Mouse (Mus musculus): ENCODE measurements around the gene Mospd3. TPM values are rescaled to one million over a fixed set of nuclear protein-coding genes. Genes with fewer than 3 reads are reported as not detected.

Mospd3 gene
- polyA plus RNA-seq (2015; fragmentation: Nextera tagmentation; extraction: Ambion mirVana) = 46.3 and 47.3 TPM in 2 replicates

DNA sequence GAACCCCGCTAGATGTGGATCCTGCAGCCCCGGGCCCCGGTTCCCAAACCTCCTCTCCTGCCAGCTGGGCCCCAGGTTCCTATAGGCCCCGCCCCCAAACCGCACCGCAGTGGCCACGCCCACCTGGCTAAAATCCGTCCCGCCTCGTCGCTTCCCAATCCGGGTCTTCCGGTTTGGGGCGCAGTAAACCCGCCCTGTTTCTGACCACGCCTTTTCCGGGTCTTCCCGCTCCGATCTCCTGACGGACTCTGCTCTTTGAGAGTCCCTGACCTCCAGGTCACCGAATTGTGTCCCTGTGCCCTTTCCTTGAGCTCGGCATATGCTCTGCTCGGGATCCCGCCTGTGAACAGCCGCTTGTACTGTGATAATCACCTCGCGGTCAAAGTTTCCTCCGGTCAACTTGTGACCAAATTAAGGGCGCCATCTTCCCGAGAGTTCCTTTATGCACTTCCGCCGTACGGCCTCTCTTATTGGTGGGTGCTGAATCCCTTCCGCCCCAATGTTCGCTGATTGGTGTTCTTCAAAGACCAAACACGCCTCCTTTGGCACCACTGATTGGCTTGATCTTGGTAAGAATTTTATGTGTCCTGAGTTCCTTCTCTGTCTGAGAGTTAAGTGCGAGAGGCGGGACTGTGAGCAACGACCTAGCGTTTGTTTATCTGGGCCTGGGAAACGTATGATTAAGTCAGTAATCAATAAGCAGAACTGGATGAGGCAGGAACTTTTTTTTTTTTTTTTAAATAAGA lies at the start of gene Mospd3:
TSS of gene Mospd3 (minus strand) at position 440 of the 746 bp plus-strand sequence.
- H3K4me1 ChIP-seq = peaks cover 30% of the 10 kb centered on the region

DNA sequence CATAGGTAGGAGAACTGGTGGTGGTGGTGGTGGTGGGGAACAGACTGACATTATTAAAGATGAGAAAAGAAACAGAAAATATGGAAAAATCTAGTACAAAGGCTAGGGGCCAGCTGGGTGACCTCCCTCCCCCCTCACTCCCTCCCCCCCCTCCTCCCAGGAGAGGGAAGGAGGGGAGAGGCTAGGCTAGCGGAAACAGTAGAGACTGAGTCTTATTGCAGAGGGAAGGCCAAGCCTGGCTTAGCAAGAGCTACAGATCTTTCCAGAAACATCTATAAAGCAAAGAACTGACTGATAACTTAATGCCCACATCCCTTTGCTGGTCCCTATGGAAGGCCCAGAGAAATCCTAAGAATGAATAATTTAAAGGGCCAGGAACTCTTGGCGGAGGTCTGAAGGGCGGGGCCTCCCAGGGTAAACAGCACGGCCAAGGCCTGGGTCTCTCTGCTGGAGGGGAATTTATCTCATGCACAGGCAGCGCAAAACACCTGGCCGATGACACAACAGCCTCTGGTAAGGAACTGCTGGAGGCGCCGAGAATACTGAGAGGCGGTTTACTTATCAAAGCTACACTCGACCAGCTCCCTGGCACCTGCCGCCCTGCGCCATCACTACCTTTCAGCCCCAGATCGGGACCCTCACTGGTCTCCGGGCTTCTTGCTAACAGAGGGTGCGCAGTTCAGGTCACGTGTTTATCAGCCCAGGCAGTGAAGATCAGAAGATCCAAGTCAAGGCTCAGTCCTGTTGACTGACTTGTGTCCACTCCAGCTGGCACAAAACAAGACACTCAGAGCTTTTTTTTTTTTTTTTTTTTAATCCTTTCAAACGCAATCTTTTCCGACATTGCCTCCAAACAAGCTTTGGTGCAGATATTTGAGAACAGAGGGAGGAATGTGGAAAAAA lies 49.1 kb upstream of the Mospd3 start:
- Histone ChIP-seq H3K9me3 (no peaks in the 10 kb centered on the region), H3K4me3 (no peak overlapping the region), H3K4me2 (replicated peaks) (no peak overlapping the region), H3K27ac (replicated peaks) (no peak overlapping the region), H3K36me3 (peaks cover 23% of the 10 kb centered on the region; the same call in 1 of the 2 replicates), H3K9ac (replicated peaks) (no peak overlapping the region; the same call in 1 of the 2 replicates), H3K27me3 (peaks cover 16% of the 10 kb centered on the region), H3K4me1 (peaks cover 12% of the 10 kb centered on the region)
- no peak for ATAC-seq (replicated peaks)
- 19% methylated on average over 18 of the region's 18 CpGs for WGBS

More for the DNA sequence above, at the start of gene Mospd3:
- Histone ChIP-seq H3K9me3 (no peaks in the 10 kb centered on the region), H3K27me3 (no peaks in the 10 kb centered on the region), H3K27ac (replicated peaks) (peak within 1 kb of the TSS; percentile 70), H3K4me3 (peak within 1 kb of the TSS; percentile 51), H3K9ac (replicated peaks) (peak within 1 kb of the TSS; percentile 89), H3K4me2 (replicated peaks) (peak within 1 kb of the TSS; percentile 99), H3K36me3 (no peaks in the 10 kb centered on the region)
- ATAC-seq (replicated peaks) = peak; percentile 96
- WGBS = under 1% methylated on average over 41 of the region's 41 CpGs

DNA sequence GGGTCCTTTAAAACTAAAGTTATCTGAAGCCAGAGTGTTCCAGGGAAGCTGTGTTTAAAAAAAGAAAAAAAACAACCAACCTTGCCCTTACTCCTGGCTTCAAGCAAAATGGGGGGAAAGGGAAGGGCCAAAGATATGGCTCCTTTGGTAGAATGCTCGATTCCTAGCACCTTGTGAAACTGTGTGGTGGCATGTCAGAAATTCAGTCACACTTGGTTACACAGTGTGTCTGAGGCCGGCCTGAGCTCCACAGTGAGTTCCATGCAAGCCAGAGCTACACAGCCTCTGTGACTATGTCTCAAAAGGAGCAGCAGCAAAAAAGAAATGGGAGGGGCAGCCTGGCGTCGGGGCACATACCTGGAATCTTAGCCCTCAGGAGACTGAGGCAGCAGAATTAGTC lies 48.4 kb upstream of the Mospd3 start:
- WGBS = 35% methylated on average over 4 of the region's 4 CpGs
- peaks cover 21% of the 10 kb centered on the region; the same call in 1 of the 2 replicates for H3K36me3 ChIP-seq
- no peak overlapping the region for H3K27ac ChIP-seq (replicated peaks)
- no peak overlapping the region for H3K4me3 ChIP-seq
- H3K4me2 ChIP-seq (replicated peaks) = no peak overlapping the region
- no peaks in the 10 kb centered on the region for H3K9me3 ChIP-seq
- no peak overlapping the region for H3K9ac ChIP-seq (replicated peaks)
- H3K27me3 ChIP-seq = peaks cover 22% of the 10 kb centered on the region
- no peak for ATAC-seq (replicated peaks)
- peaks cover 13% of the 10 kb centered on the region for H3K4me1 ChIP-seq

DNA sequence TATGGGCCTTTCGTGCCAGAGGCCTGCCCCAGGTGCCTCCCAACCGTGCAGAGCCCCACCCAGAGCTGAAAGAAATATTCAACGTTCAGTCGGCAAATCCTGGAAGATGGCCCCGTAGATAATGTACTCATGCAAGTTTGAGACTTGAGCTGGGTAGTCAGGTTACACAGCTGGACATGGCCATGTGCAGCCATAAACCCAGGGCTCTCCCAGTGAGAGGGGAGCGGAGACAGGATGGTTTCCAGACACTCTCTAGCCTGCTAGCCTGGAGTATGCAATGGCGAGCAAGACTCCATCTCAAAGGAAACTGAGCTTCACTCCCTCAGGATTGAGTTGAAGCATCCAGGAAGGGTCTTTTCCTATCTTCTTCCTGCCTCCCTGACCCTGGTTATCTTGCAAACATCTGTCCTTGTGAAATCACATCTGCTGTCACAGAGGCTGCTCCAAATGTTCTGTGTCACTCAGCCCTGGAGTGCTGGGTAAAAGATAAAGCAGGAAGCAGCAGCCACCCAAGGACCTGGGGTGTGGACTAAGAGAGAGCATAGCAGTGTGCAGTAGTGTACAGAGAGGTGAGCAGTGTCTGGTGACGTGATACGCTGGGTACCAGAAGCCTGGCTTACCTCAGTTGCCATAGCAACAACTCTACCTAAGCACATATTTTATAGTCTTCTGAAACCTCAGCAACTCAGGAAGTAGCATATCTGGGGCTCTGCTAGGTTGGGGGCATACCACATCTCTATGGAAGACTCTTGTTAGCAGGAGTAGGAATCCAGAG lies 47.2 kb upstream of the Mospd3 start:
- WGBS = 75% methylated on average over 9 of the region's 9 CpGs
- peaks cover 13% of the 10 kb centered on the region for H3K4me1 ChIP-seq
- H3K4me3 ChIP-seq = no peak overlapping the region
- H3K27ac ChIP-seq (replicated peaks) = no peak overlapping the region
- H3K9me3 ChIP-seq = no peaks in the 10 kb centered on the region
- peak; percentile 59 for ATAC-seq (replicated peaks)
- peaks cover 12% of the 10 kb centered on the region; the same call in 1 of the 2 replicates for H3K36me3 ChIP-seq
- no peak overlapping the region for H3K4me2 ChIP-seq (replicated peaks)
- no peak overlapping the region for H3K9ac ChIP-seq (replicated peaks)
- H3K27me3 ChIP-seq = peaks cover 30% of the 10 kb centered on the region

DNA sequence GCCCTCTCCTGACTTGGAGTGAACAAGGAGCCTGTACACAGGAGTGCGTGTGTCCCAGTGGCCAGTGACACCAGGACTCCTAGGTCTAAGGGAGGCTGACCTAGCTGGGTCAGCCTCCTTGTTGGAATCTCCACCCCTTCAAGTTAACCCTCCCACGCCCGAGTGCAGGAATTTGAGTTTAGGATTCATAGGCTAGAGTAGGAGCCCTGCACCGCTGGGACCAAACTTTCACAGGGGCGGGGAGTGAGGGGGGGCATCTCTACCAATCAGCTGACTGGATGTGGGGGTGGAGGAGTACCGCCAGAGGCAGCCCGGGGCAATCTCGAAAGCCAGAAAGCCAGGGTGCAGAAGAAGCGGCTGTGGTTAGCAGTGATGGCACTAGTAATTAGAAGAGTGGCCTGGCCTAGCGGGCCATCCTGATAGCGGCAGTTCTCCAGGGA lies 44.8 kb upstream of the Mospd3 start, which contains the start of gene Irs3:
TSS of gene Irs3 (minus strand) at position 63 of the 440 bp plus-strand sequence.
- peaks cover 30% of the 10 kb centered on the region for H3K27me3 ChIP-seq
- H3K9ac ChIP-seq (replicated peaks) = no peak within 1 kb of the TSS
- peak within 1 kb of the TSS; percentile 40 for H3K4me2 ChIP-seq (replicated peaks)
- ATAC-seq (replicated peaks) = no peak
- H3K9me3 ChIP-seq = no peaks in the 10 kb centered on the region
- no peak within 1 kb of the TSS for H3K27ac ChIP-seq (replicated peaks)
- H3K4me1 ChIP-seq = peaks cover 13% of the 10 kb centered on the region
- peaks cover 12% of the 10 kb centered on the region for H3K36me3 ChIP-seq
- H3K4me3 ChIP-seq = peak within 1 kb of the TSS; percentile 28
- WGBS = 19% methylated on average over 11 of the region's 11 CpGs

DNA sequence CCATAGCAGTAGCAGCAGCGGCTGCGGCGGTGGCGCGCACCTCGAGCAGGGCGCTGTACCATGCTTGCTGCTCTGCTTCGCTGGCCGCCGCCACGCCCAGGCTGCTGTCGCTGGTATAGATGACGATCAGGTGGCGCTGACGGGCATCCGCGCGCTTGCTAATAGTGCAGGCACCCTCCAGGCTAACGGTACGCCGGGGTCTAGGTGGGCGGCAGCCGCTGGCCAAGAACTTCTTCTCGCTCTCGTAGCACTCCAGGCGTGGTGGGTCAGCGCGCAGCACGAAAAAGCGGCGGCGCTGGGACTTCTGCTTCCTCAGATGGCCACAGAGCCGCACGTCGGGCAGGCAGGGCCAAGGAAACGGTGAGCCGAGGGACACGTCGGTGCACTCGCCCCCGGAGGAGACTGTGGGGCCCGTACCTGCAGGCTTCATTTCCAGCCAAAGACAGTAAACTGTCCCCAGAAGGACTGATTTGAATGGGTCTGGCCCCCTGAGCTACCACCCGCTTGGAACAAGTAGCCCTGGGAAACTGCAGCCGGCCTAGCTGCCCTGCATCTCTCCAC lies 44.3 kb upstream of the Mospd3 start:
- WGBS = 3% methylated on average over 44 of the region's 44 CpGs

DNA sequence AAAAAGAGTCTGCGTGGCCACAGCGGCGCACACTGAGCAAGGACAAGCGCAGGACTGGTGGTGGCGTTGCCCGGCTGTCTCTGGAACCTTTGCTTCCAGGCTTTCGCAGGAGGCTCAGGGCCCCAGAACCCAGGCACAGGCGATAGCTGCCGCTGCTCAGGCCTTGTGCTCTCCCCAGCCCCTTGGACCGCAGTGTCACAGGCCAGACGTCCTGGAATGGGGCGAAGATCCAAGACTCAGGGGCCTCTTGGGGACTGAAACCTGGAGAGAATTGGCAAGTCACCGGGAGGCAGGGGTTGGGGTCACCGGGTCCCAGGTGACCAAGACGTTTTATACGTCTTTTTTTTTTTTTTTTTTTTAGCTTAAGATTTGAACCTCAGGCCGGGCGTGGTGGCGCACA lies 43.6 kb upstream of the Mospd3 start:
- ATAC-seq (replicated peaks) = no peak
- peaks cover 9% of the 10 kb centered on the region for H3K4me1 ChIP-seq
- H3K9ac ChIP-seq (replicated peaks) = no peak overlapping the region
- peaks cover 30% of the 10 kb centered on the region for H3K27me3 ChIP-seq
- no peak overlapping the region for H3K4me2 ChIP-seq (replicated peaks)
- H3K36me3 ChIP-seq = peaks cover 20% of the 10 kb centered on the region
- no peak overlapping the region for H3K4me3 ChIP-seq
- no peaks in the 10 kb centered on the region for H3K9me3 ChIP-seq
- WGBS = 34% methylated on average over 19 of the region's 19 CpGs
- H3K27ac ChIP-seq (replicated peaks) = no peak overlapping the region

More for the DNA sequence above, 44.3 kb upstream of the Mospd3 start:
- Histone ChIP-seq H3K9me3 (no peaks in the 10 kb centered on the region), H3K27ac (replicated peaks) (no peak overlapping the region), H3K4me2 (replicated peaks) (peak overlapping the region; percentile 40), H3K4me3 (peak overlapping the region; percentile 28), H3K36me3 (peaks cover 13% of the 10 kb centered on the region), H3K27me3 (peaks cover 30% of the 10 kb centered on the region), H3K4me1 (peaks cover 13% of the 10 kb centered on the region), H3K9ac (replicated peaks) (no peak overlapping the region)
- ATAC-seq (replicated peaks) = no peak

DNA sequence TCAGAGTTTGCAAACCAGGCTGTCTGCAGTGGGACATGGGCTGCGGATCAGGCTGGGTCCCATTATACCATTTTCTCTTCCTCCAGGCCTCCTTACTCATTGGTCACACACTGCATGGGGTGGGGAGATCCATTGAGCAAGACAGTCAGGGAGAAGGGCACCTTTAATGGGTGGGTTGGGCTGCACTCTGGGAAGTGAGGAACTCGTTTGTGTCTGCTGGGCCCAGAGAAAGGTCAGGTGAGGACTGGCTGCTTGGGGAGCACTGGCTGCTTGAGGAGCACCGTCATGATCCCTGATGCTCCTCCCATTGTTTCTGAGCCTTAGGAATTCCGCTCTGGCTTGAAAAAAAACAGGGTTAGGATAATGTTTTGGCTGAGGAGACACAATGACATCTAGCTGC lies 42.0 kb upstream of the Mospd3 start:
- WGBS = 47% methylated on average over 4 of the region's 4 CpGs
- no peak for ATAC-seq (replicated peaks)

DNA sequence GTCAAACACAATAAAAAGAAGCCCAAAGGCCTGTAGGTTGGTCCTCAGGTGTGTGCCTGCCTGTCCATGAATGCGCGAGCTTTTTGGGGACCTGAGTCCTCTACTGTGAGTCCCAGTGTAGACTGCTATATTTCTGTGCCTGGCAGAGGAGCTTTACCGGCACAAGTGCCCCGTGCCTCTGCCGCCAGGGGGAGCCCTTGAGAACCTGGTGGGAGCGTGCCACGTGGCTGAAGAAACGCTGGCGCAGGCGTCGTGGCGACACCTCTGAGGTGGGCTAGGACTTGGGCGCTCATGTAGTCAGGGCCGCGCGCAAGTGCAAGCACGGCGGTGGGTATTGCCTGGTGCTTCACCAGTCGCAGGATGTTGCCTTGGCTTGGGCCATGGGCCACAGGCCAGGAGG lies 40.2 kb upstream of the Mospd3 start, which contains the start of gene Sap25:
TSS of gene Sap25 (plus strand) at position 281 of the 400 bp plus-strand sequence.
- peaks cover 52% of the 10 kb centered on the region for H3K36me3 ChIP-seq
- no peaks in the 10 kb centered on the region for H3K9me3 ChIP-seq
- no peak for ATAC-seq (replicated peaks)
- no peak within 1 kb of the TSS for H3K4me2 ChIP-seq (replicated peaks)
- no peak within 1 kb of the TSS for H3K27ac ChIP-seq (replicated peaks)
- 88% methylated on average over 19 of the region's 19 CpGs for WGBS
- peaks cover 9% of the 10 kb centered on the region for H3K4me1 ChIP-seq
- no peak within 1 kb of the TSS for H3K9ac ChIP-seq (replicated peaks)
- peaks cover 25% of the 10 kb centered on the region for H3K27me3 ChIP-seq
- H3K4me3 ChIP-seq = no peak within 1 kb of the TSS

More for the DNA sequence above, 42.0 kb upstream of the Mospd3 start:
- Histone ChIP-seq H3K36me3 (peaks cover 34% of the 10 kb centered on the region), H3K4me1 (peaks cover 9% of the 10 kb centered on the region), H3K4me3 (no peak overlapping the region), H3K27ac (replicated peaks) (no peak overlapping the region), H3K27me3 (peaks cover 30% of the 10 kb centered on the region), H3K9me3 (no peaks in the 10 kb centered on the region), H3K4me2 (replicated peaks) (no peak overlapping the region), H3K9ac (replicated peaks) (no peak overlapping the region)

DNA sequence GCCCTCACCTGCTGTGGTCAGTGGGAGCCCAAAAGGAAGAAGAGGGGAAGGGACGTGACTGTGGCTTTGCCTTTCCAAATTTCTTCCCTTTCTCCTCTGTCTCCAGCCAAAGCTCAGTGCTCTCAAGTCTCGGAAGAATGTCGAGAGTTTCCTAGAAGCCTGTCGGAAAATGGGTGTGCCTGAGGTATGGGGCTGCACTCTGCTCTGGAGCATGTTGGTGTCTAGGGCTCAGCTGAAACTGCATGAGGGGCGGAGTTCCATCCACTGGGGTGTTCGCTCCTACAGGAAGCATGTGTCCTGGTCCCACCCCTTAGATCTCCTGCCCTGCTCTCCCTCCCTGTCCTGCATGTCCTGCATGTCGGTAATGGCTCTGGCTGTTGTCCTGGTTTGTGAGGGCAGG lies 38.6 kb upstream of the Mospd3 start:
- Histone ChIP-seq H3K9ac (replicated peaks) (no peak overlapping the region), H3K9me3 (no peaks in the 10 kb centered on the region), H3K27ac (replicated peaks) (no peak overlapping the region), H3K4me2 (replicated peaks) (no peak overlapping the region), H3K27me3 (peaks cover 10% of the 10 kb centered on the region; the same call in 1 of the 2 replicates), H3K4me1 (no peaks in the 10 kb centered on the region), H3K36me3 (peaks cover 61% of the 10 kb centered on the region), H3K4me3 (no peak overlapping the region)
- whole genome bisulfite sequencing = 87% methylated on average over 7 of the region's 7 CpGs
- ATAC-seq (replicated peaks) = no peak

DNA sequence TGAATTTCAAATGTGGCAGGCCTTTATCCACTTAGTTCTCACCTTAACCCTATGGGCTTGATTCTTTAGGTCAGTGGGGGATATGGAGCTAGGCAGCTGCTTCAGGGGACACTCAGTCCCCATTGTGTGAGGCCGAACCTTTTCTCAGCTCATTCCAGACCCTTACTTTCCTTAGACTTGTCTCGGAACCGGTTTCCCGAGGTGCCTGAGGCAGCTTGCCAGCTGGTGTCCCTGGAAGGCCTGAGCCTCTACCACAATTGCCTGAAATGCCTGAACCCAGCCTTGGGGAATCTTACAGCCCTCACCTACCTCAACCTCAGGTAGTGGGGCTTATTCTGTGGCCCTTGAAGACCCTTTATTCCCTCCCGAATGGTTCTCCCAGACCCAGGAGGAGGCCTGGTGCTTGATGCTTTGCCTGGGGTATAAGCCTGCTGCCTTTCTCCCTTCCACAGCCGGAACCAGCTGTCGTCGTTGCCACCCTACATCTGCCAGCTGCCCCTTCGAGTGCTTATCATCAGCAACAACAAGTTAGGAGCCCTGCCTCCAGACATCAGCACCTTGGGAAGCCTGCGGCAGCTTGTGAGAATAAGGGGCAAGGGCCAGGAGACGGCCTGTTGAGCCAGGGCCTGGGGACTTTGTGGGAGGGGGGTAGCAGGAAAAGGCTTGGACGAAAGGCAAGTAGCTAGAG lies 32.7 kb upstream of the Mospd3 start:
- Histone ChIP-seq H3K27me3 (no peaks in the 10 kb centered on the region), H3K4me3 (no peak overlapping the region), H3K36me3 (peaks cover 42% of the 10 kb centered on the region), H3K27ac (replicated peaks) (no peak overlapping the region), H3K9ac (replicated peaks) (no peak overlapping the region), H3K4me1 (peaks cover 30% of the 10 kb centered on the region), H3K9me3 (no peaks in the 10 kb centered on the region), H3K4me2 (replicated peaks) (no peak overlapping the region)
- no peak for ATAC-seq (replicated peaks)
- 78% methylated on average over 12 of the region's 12 CpGs for WGBS
